Mouse (Mus musculus) erythroblast, embryonic 14.5 days (primary cell): ENCODE measurements at regions not wholly inside any gene's neighbourhood (a gene's known extent, or its start where the extent isn't known, plus 50 kb on each side); places are given as distances from the start of the nearest gene placed in this dataset.

Experiments
- GATA1 ChIP-seq: IDR thresholded peaks from 2 replicates; pipeline ENCODE4 v1.6.1; 2012; ENCODE audit warnings: low read length, inconsistent platforms, mixed read lengths
- TAL1 ChIP-seq: IDR thresholded peaks from 3 replicates; pipeline ENCODE4 v1.6.1; 2012; ENCODE audit warnings: low read length, inconsistent platforms, mixed read lengths

GRCm38 (mm10) chr8:112097883-112098635 lies 83.2 kb upstream of the Gm6793 start:
- no peak for TF ChIP-seq GATA1
- no peak for TF ChIP-seq TAL1
